Mouse (Mus musculus): ENCODE results near the gene Lhfp. TPM values are rescaled to one million over a fixed set of nuclear protein-coding genes. Genes with fewer than 3 reads are reported as not detected.

Lhfp gene
- polyA plus RNA-seq, 2 experiments = 2.6 to 2.7 TPM

DNA sequence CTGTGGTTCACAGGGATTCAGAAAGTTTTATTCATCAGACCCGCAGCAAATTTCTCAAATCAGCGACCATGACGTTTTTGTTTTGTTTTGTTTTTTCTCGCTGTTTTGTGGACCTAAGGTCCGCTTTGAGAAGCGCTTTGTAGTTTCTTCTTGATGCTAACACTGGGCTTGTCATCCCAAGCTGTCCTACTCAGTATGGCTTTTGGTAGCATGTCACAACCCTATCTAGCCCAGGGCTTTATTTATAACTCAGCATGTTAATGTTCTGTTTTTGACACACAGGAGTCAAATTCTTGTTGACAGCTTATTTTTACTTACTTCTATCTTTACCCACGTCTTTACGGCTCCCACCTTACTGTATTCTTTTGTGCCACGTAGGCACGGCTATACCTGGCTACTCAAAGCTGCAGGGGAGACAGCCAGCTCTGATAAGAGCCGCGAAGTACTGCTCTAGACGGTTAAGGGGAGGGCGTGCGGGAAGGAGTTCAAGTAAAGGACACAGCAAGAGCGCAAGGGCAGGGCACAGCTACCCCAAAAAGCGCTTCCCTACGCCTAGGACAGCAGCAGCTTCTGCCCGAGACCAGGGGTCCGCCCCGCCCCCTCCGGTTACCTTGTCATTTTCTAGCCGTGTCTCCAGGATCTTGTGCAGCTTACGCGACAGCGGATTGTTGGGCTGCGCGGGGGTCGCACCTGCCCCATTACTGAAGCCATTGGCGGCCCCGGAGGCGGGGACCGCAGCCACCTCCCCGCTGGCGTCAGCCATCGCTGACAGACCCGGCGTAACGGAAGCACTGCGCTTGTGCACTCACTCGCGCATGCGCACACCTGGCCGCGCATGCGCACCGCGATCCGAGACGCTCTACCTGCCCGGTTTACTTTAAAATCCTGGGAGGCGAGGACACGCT, 24.6 kb upstream of the Lhfp start, which contains the start of gene Cog6:
Gene Cog6 (minus strand): TSS at position 802 of the 905 bp plus-strand sequence.
- H3K27me3 ChIP-seq (ENCODE audit: control insufficient read depth, insufficient read depth, low read length) = no peaks in the 10 kb centered on the region
- peak; percentile 93 for ATAC-seq (ENCODE audit: insufficient read depth)
- 4% methylated on average over 53 of the region's 53 CpGs for whole genome bisulfite sequencing (ENCODE audit: insufficient replicate concordance)

DNA sequence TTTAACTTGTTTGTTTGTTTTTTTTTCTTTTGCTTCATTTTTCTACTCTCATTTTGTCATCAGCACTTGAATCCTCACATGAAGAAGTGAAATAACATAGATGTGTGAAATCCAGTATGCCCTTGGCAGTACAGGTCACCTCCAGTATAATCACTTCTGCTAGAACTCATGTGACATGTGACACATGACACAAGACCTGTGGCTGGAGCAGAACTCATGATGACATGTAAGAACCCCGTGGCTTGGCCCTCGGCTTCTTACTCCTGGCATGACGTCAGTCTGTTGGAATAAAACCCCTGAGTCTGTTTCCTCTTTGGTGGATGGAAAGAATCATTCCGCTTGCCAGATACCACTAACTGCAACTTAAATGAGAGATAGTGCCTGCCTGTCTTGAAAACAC, 14.0 kb upstream of the Lhfp start:
- H3K36me3 ChIP-seq (replicated peaks; ENCODE audit: control insufficient read depth, insufficient read depth, low read depth) = no peaks in the 10 kb centered on the region
- H3K9me3 ChIP-seq (ENCODE audit: control insufficient read depth, low read length) = no peaks in the 10 kb centered on the region
- ATAC-seq (ENCODE audit: insufficient read depth) = no peak
- TF ChIP-seq EP300 (IDR thresholded peaks at IDR 0.05; ENCODE audit: low read depth) = no peak
- no peak for TF ChIP-seq CTCF (IDR thresholded peaks at IDR 0.05; ENCODE audit: low read depth)
- H3K27ac ChIP-seq = no peak overlapping the region
- H3K4me3 ChIP-seq (ENCODE audit: insufficient read depth in 1 of 2, low read depth in 2 of 2, low read length in 2 of 2) = no peak overlapping the region
- DNase-seq (ENCODE audit: low read depth in 3 of 3, low spot score in 3 of 3) = no peak
- H3K27me3 ChIP-seq (ENCODE audit: control insufficient read depth, insufficient read depth, low read length) = no peaks in the 10 kb centered on the region
- 0 out of 4 replicates have a peak, but pooled peaks cover 0 to under 1% of the 10 kb centered on the region in 2 experiments for H3K4me1 ChIP-seq (replicated peaks; ENCODE audit: control insufficient read depth in 2 of 2, insufficient read depth in 2 of 2, low read length in 1 of 2)
- WGBS (ENCODE audit: insufficient replicate concordance) = 47% methylated on average over 4 of the region's 4 CpGs
- H3K9ac ChIP-seq (replicated peaks) = no peak overlapping the region
- no peak overlapping the region for H3K4me2 ChIP-seq (ENCODE audit: low read depth)

More for the DNA sequence above, 24.6 kb upstream of the Lhfp start, which contains the start of gene Cog6:
- Histone ChIP-seq H3K4me2 (ENCODE audit: low read depth) (peak within 1 kb of the TSS; percentile 89), H3K4me1 (replicated peaks; ENCODE audit: control insufficient read depth in 2 of 2, insufficient read depth in 2 of 2, low read length in 1 of 2) (peaks cover 0 to 4% of the 10 kb centered on the region in 2 experiments; a peak in 2 of 4 replicates), H3K4me3 (ENCODE audit: insufficient read depth in 1 of 2, low read depth in 2 of 2, low read length in 2 of 2) (peak within 1 kb of the TSS; percentile 73 to 90), H3K9ac (replicated peaks) (peak within 1 kb of the TSS; percentile 76), H3K27ac (peak within 1 kb of the TSS; percentile 44), H3K36me3 (replicated peaks; ENCODE audit: control insufficient read depth, insufficient read depth, low read depth) (no peaks in the 10 kb centered on the region), H3K9me3 (ENCODE audit: control insufficient read depth, low read length) (no peaks in the 10 kb centered on the region)
- TF ChIP-seq EP300 (IDR thresholded peaks at IDR 0.05; ENCODE audit: low read depth) = no peak
- no peak for TF ChIP-seq CTCF (IDR thresholded peaks at IDR 0.05; ENCODE audit: low read depth)
- DNase-seq (ENCODE audit: low read depth in 3 of 3, low spot score in 3 of 3) = peak; percentile 68 to 73 (median 71)

DNA sequence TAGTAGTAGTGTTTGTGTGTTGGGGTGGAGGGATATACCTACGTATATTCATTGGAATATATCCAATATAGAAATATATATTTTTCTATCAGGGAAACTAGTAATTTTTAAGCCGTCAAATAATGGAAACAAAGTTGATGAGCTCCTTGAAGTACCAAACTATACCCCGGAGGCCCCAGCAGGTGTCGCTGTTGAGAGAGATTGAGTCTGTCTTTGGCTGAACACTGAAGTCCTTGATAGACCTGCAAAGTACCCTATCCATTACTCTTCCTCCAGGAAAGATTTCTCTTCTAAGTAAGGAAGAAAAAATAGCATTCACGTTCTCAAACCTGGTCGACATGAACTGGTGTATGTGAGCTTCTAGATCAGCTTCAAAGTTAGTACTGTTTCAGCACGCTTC, 12.3 kb upstream of the Lhfp start:
- no peaks in the 10 kb centered on the region for H3K36me3 ChIP-seq (replicated peaks; ENCODE audit: control insufficient read depth, insufficient read depth, low read depth)
- H3K4me2 ChIP-seq (ENCODE audit: low read depth) = no peak overlapping the region
- H3K4me3 ChIP-seq (ENCODE audit: insufficient read depth in 1 of 2, low read depth in 2 of 2, low read length in 2 of 2) = no peak overlapping the region
- TF ChIP-seq EP300 (IDR thresholded peaks at IDR 0.05; ENCODE audit: low read depth) (no peak), CTCF (IDR thresholded peaks at IDR 0.05; ENCODE audit: low read depth) (peak; percentile 66)
- WGBS (ENCODE audit: insufficient replicate concordance) = 18% methylated on average over 7 of the region's 7 CpGs
- peak; percentile 18 to 35 (median 20) for DNase-seq (ENCODE audit: low read depth in 3 of 3, low spot score in 3 of 3)
- no peak overlapping the region for H3K9ac ChIP-seq (replicated peaks)
- no peak overlapping the region for H3K27ac ChIP-seq
- H3K9me3 ChIP-seq (ENCODE audit: control insufficient read depth, low read length) = no peaks in the 10 kb centered on the region
- H3K4me1 ChIP-seq (replicated peaks; ENCODE audit: control insufficient read depth in 2 of 2, insufficient read depth in 2 of 2, low read length in 1 of 2) = 0 out of 4 replicates have a peak, but pooled peaks cover 0 to 3% of the 10 kb centered on the region in 2 experiments
- ATAC-seq (ENCODE audit: insufficient read depth) = no peak
- H3K27me3 ChIP-seq (ENCODE audit: control insufficient read depth, insufficient read depth, low read length) = no peaks in the 10 kb centered on the region

DNA sequence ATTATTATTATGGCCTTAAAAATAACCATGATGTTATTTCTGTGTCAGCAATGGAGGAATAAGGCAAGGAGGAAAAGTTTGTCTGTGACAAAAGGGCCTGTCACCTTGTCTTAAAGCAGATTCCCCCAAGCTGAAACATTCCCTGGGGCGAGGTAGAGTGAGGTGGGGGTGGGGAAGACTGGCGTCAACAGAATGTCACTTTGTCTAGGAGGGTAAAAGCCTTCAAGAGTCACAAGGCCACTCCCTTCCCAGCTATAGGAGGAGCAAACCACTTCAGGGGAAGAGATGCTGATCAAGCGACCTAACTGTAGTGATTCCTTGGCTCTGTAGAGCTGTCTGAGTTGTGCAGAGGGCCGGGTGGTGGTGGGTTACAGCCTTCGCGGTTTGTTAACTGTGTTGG, 9.7 kb upstream of the Lhfp start:
- H3K36me3 ChIP-seq (replicated peaks; ENCODE audit: control insufficient read depth, insufficient read depth, low read depth) = no peaks in the 10 kb centered on the region
- H3K4me1 ChIP-seq (replicated peaks; ENCODE audit: control insufficient read depth in 2 of 2, insufficient read depth in 2 of 2, low read length in 1 of 2) = peaks cover 0 to 3% of the 10 kb centered on the region in 2 experiments; a peak in 1 of 4 replicates
- WGBS (ENCODE audit: insufficient replicate concordance) = 28% methylated on average over 6 of the region's 6 CpGs
- no peak for ATAC-seq (ENCODE audit: insufficient read depth)
- no peak overlapping the region for H3K27ac ChIP-seq
- H3K4me2 ChIP-seq (ENCODE audit: low read depth) = no peak overlapping the region
- DNase-seq (ENCODE audit: low read depth in 3 of 3, low spot score in 3 of 3) = no peak
- H3K9ac ChIP-seq (replicated peaks) = no peak overlapping the region
- H3K9me3 ChIP-seq (ENCODE audit: control insufficient read depth, low read length) = no peaks in the 10 kb centered on the region
- no peaks in the 10 kb centered on the region for H3K27me3 ChIP-seq (ENCODE audit: control insufficient read depth, insufficient read depth, low read length)
- no peak for TF ChIP-seq EP300 (IDR thresholded peaks at IDR 0.05; ENCODE audit: low read depth)
- TF ChIP-seq CTCF (IDR thresholded peaks at IDR 0.05; ENCODE audit: low read depth) = no peak
- H3K4me3 ChIP-seq (ENCODE audit: insufficient read depth in 1 of 2, low read depth in 2 of 2, low read length in 2 of 2) = no peak overlapping the region

DNA sequence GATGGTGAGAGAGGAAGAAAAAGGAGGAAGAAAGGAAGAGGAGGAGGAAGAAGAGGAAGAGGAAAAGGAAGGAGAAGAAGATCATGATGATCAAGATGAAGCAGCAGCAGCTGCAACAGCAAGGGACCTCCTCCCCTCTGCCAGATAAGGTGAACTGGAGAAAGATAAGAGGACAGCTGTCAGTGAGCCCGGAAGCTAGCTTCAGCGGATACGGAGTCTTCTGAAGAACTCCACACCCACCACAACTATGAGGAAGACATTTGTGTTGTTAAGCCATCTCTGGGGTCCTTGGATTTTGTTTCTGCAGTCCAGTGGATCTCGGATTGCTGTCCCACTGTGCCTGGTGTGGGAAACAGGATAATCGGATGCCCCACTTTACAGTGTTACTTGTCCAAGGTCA, 8.9 kb upstream of the Lhfp start:
- peaks cover 0 to 3% of the 10 kb centered on the region in 2 experiments; a peak in 1 of 4 replicates for H3K4me1 ChIP-seq (replicated peaks; ENCODE audit: control insufficient read depth in 2 of 2, insufficient read depth in 2 of 2, low read length in 1 of 2)
- no peak for TF ChIP-seq EP300 (IDR thresholded peaks at IDR 0.05; ENCODE audit: low read depth)
- TF ChIP-seq CTCF (IDR thresholded peaks at IDR 0.05; ENCODE audit: low read depth) = no peak
- H3K27ac ChIP-seq = no peak overlapping the region
- H3K4me2 ChIP-seq (ENCODE audit: low read depth) = no peak overlapping the region
- H3K4me3 ChIP-seq (ENCODE audit: insufficient read depth in 1 of 2, low read depth in 2 of 2, low read length in 2 of 2) = no peak overlapping the region
- no peak for DNase-seq (ENCODE audit: low read depth in 3 of 3, low spot score in 3 of 3)
- H3K9ac ChIP-seq (replicated peaks) = no peak overlapping the region
- no peak for ATAC-seq (ENCODE audit: insufficient read depth)
- H3K36me3 ChIP-seq (replicated peaks; ENCODE audit: control insufficient read depth, insufficient read depth, low read depth) = no peaks in the 10 kb centered on the region
- H3K9me3 ChIP-seq (ENCODE audit: control insufficient read depth, low read length) = no peaks in the 10 kb centered on the region
- no peaks in the 10 kb centered on the region for H3K27me3 ChIP-seq (ENCODE audit: control insufficient read depth, insufficient read depth, low read length)
- WGBS (ENCODE audit: insufficient replicate concordance) = 15% methylated on average over 5 of the region's 5 CpGs
